Comparison of ENCODE assay signal across 26 mouse cellular contexts in the genomic region with DNA sequence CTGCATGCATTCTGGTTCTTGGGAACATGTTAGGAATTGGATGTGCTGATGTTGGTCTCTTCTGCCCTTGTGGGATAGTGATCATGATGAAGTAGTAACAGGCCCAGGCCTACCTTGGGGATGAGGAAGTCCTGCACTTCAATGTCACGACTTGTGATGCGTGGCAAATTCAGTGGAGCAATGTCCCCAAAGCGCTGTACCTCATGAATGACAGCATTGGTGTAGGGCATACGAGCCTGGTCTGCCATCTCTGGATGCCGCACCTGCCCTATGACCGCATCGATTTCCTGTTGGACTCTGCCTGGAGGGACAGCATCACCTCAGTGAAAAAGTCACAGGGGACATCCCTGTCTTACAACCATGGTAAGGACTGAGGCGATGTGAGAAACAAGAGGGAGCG. TPM values are rescaled to one million over a fixed set of nuclear protein-coding genes. Genes with fewer than 3 reads are reported as not detected.
A peak's percentile ranks its signal among the peaks of the same experiment; 100 is the strongest.
DNase-seq lines count a peak whose midpoint lies in the region; TF ChIP-seq lines count a peak whose summit lies in the region.
"Had no signal": no experiment of that assay in that cellular context is flagged by ENCODE, and none has a peak within 500 bp of the region (broad histone marks: within the 10 kb centered on the region; RNA-seq: fewer than 3 reads in every experiment).

No protein-coding gene starts in this region.

- TF ChIP-seq POLR2A in liver, adult 2 months (IDR thresholded peaks at IDR 0.05; ENCODE audit: extremely low read depth, insufficient read depth, low read length): no peak

- H3K36me3 ChIP-seq in heart, embryonic 10.5 days: no peaks in the 10 kb centered on the region
- peaks cover 18% of the 10 kb centered on the region for H3K36me3 ChIP-seq in liver, adult 2 months (ENCODE audit: control insufficient read depth, insufficient read depth, low read length)
- H3K36me3 ChIP-seq: G1E had no signal

- no peaks in the 10 kb centered on the region for H3K27me3 ChIP-seq in heart, embryonic 10.5 days (ENCODE audit: insufficient read depth, poor library complexity, severe bottlenecking)
- H3K27me3 ChIP-seq in liver, adult 2 months (ENCODE audit: control insufficient read depth, insufficient read depth, low read length): no peaks in the 10 kb centered on the region

- DNase-seq in heart, adult 11 months: peak; percentile 71
- DNase-seq in heart, postnatal 4 days: no peak
- DNase-seq in heart, embryonic 10.5 days (ENCODE audit: low spot score): peak; percentile 36
- DNase-seq in heart, postnatal 14 days: no peak
- peak; percentile 80 for DNase-seq in liver, adult 2 months (ENCODE audit: extremely low read depth, low read depth, low spot score)
- no peak for DNase-seq in liver
- DNase-seq: adrenal gland, adult 2 months; adrenal gland, adult 8-10 months; adrenal gland, postnatal 10 days; adrenal gland, postnatal 14 days; adrenal gland, postnatal 25 days; adrenal gland, postnatal 36 days; B cell, adult 2 months; cerebellum, adult 11 months; cerebellum, adult 11-12 months; cerebellum, adult 18-20 months had no signal

- no peak overlapping the region; the same call in 1 of the 2 replicates for H3K9ac ChIP-seq in liver, adult 2 months (ENCODE audit: low read depth, low read length)

- peaks cover 7% of the 10 kb centered on the region; the same call in 1 of the 2 replicates for H3K79me2 ChIP-seq in liver, adult 2 months (ENCODE audit: control insufficient read depth, insufficient read depth, low read length)

- intact Hi-C loops in heart, postnatal 14 days (cut with DNase I): no loop called here

- no peak overlapping the region for H3K27ac ChIP-seq in heart, embryonic 10.5 days
- peak overlapping the region; percentile 0; the same call in 1 of the 2 replicates for H3K27ac ChIP-seq in liver, adult 2 months (replicated peaks; ENCODE audit: insufficient read depth, low read depth, low read length)

- TF ChIP-seq CTCF in liver, adult 2 months (IDR thresholded peaks at IDR 0.05; ENCODE audit: low read depth, low read length): 0 out of 2 replicates have a peak, but pooled peaks have one; percentile 3

- no peak overlapping the region for H3K4me3 ChIP-seq in heart, embryonic 10.5 days
- H3K4me3 ChIP-seq in liver, adult 2 months (ENCODE audit: insufficient read depth, low read depth, low read length): no peak overlapping the region

- 92% methylated on average over 9 of the region's 9 CpGs for WGBS in heart, embryonic 10.5 days
- 61% methylated on average over 9 of the region's 9 CpGs for WGBS in liver, adult 2 months

- H3K9me3 ChIP-seq in heart, embryonic 10.5 days: no peaks in the 10 kb centered on the region
- H3K9me3 ChIP-seq: G1E had no signal

- H3K4me1 ChIP-seq in heart, embryonic 10.5 days: no peaks in the 10 kb centered on the region
- peaks cover 32% of the 10 kb centered on the region for H3K4me1 ChIP-seq in liver, adult 2 months (ENCODE audit: control insufficient read depth, insufficient read depth, low read length)

RNA-seq across cellular contexts. Expression of a gene that starts 3.4 kb away (rescaled TPM):
- not detected for total RNA-seq in heart, postnatal 4 days (2021)
- polyA plus RNA-seq in heart, embryonic 10.5 days (2016; fragmentation: Nextera tagmentation; extraction: Ambion mirVana): 0.75 TPM in 1 of 2 replicates, not detected in the other
- under 1 TPM in 1 of 2 experiments, not detected in 1; 0.43 TPM for total RNA-seq in heart, postnatal 14 days (2021)
- 729 and 912 TPM in 2 replicates for total RNA-seq in liver, adult 2 months (2014; rRNA removed)
- 1,682 and 1,823 TPM in 2 replicates for polyA plus RNA-seq in liver, adult 2 months (2012; rRNA removed)
- total RNA-seq: adrenal gland, adult 18-20 months; CH12.LX; ES-E14; MEL had no signal
- polyA plus RNA-seq: activated CD4-positive, CD25-positive, alpha-beta regulatory T cell, adult 4 months; brain, embryonic 14.5 days; C2C12; CD4-positive, CD25-positive, alpha-beta regulatory T cell, adult 4 months; G1E had no signal

RNA-seq across cellular contexts. Expression of a gene that starts 9.8 kb away (rescaled TPM):
- under 1 TPM in 1 of 2 experiments, not detected in 1; 0.16 TPM for total RNA-seq in heart, postnatal 4 days (2021)
- polyA plus RNA-seq in heart, embryonic 10.5 days (2016; fragmentation: Nextera tagmentation; extraction: Ambion mirVana): not detected in 2 replicates
- not detected for total RNA-seq in heart, postnatal 14 days (2021)
- total RNA-seq in liver, adult 2 months (2014; rRNA removed): 0.46 and 0.54 TPM in 2 replicates
- 0.32 and 0.91 TPM in 2 replicates for polyA plus RNA-seq in liver, adult 2 months (2012; rRNA removed)
- total RNA-seq: adrenal gland, postnatal 14 days; adrenal gland, postnatal 36 days; CH12.LX; ES-E14; G1E; MEL had no signal
- polyA plus RNA-seq: activated CD4-positive, CD25-positive, alpha-beta regulatory T cell, adult 4 months; adrenal gland, adult 2 months; brain, embryonic 14.5 days; C2C12; CD4-positive, CD25-positive, alpha-beta regulatory T cell, adult 4 months; G1E; Patski had no signal

RNA-seq across cellular contexts. Expression of a gene that starts 23.5 kb away (rescaled TPM):
- 10 to 100 TPM; 15.0 to 17.1 TPM for total RNA-seq in heart, postnatal 4 days (2021)
- 3.2 and 3.9 TPM in 2 replicates for polyA plus RNA-seq in heart, embryonic 10.5 days (2016; fragmentation: Nextera tagmentation; extraction: Ambion mirVana)
- total RNA-seq in heart, postnatal 14 days (2021): 10 to 100 TPM; 21.9 to 25.7 TPM
- 83.3 and 105 TPM in 2 replicates for total RNA-seq in liver, adult 2 months (2014; rRNA removed)
- 316 and 337 TPM in 2 replicates for polyA plus RNA-seq in liver, adult 2 months (2012; rRNA removed)
- total RNA-seq: MEL had no signal
- polyA plus RNA-seq: G1E had no signal

RNA-seq across cellular contexts. Expression of a gene that starts 29.6 kb away (rescaled TPM):
- under 1 TPM in 1 of 2 experiments, not detected in 1; 0.26 TPM for total RNA-seq in heart, postnatal 4 days (2021)
- not detected in 2 replicates for polyA plus RNA-seq in heart, embryonic 10.5 days (2016; fragmentation: Nextera tagmentation; extraction: Ambion mirVana)
- not detected for total RNA-seq in heart, postnatal 14 days (2021)
- 46.2 and 99.8 TPM in 2 replicates for total RNA-seq in liver, adult 2 months (2014; rRNA removed)
- 103 and 162 TPM in 2 replicates for polyA plus RNA-seq in liver, adult 2 months (2012; rRNA removed)
- total RNA-seq: adrenal gland, adult 18-20 months; adrenal gland, postnatal 25 days; CH12.LX; ES-E14; MEL had no signal
- polyA plus RNA-seq: activated CD4-positive, CD25-positive, alpha-beta regulatory T cell, adult 4 months; adrenal gland, adult 2 months; brain, embryonic 14.5 days; C2C12; CD4-positive, CD25-positive, alpha-beta regulatory T cell, adult 4 months; G1E; Patski had no signal

RNA-seq across cellular contexts. Expression of a gene that starts 49.5 kb away (rescaled TPM):
- total RNA-seq in heart, postnatal 4 days (2021): 100 to 1,000 TPM; 438 to 494 TPM
- polyA plus RNA-seq in heart, embryonic 10.5 days (2016; fragmentation: Nextera tagmentation; extraction: Ambion mirVana): 351 and 390 TPM in 2 replicates
- 100 to 1,000 TPM; 577 to 610 TPM for total RNA-seq in heart, postnatal 14 days (2021)
- total RNA-seq in liver, adult 2 months (2014; rRNA removed): 931 and 1,175 TPM in 2 replicates
- 441 and 456 TPM in 2 replicates for polyA plus RNA-seq in liver, adult 2 months (2012; rRNA removed)

Comparison
In these comparisons a context has a peak if more than half of its experiments do, and no peak if none do; other contexts are left out.
1. DNase-seq: peak in heart, adult 11 months (single experiment), heart, embryonic 10.5 days (single experiment) and liver, adult 2 months (single experiment); none in heart, postnatal 4 days (single experiment), heart, postnatal 14 days (0 of 2) and liver (single experiment).
2. RNA of a gene that starts 3.4 kb away (total RNA-seq): 729 to 912 TPM in liver, adult 2 months; 0.43 TPM in heart, postnatal 14 days and not detected in heart, postnatal 4 days; every median in the first group is over 100 times any median in the second.